Mouse (Mus musculus) regulatory T cell (primary cell): ENCODE measurements at regions not wholly inside any gene's neighbourhood (a gene's known extent, or its start where the extent isn't known, plus 50 kb on each side); places are given as distances from the start of the nearest gene placed in this dataset.

Source experiments
- in situ Hi-C: fragments of 300-600 bp; cut with MboI, MseI; formaldehyde crosslinking; loops from one replicate; pipeline ENCODE4 v1.15.1; 2025; ENCODE audit warnings: high pct_unique_total_duplicates

GRCm38 (mm10) chr16:73835715-73836440 lies 575.7 kb downstream of the Robo2 start:
- in situ Hi-C loops = no loop called here

GRCm38 (mm10) chr16:73821387-73822338 lies 590.0 kb downstream of the Robo2 start:
- in situ Hi-C loops = no loop called here

DNA sequence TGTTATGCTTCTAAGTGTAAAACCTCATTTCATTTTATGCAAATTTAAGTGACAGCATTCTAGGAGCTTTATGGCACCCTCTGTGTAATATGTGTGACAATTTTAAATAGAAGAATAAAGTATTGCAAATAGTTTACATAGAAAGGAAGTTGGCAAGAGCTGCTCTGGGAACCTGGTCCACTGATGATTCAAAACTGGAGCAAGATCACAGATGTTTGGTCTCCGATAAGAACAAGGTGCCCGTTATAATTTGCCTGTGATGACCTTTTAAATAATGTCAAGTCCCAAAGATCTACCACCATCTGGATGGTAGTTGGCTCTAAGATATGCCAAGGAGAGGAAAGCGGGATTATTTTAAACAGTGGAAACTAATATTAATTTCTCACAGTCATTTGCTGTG lies 607.1 kb downstream of the Robo2 start:
- in situ Hi-C loops = no loop called here

GRCm38 (mm10) chr16:73796528-73797171 lies 615.0 kb downstream of the Robo2 start:
- in situ Hi-C loops = no loop called here

DNA sequence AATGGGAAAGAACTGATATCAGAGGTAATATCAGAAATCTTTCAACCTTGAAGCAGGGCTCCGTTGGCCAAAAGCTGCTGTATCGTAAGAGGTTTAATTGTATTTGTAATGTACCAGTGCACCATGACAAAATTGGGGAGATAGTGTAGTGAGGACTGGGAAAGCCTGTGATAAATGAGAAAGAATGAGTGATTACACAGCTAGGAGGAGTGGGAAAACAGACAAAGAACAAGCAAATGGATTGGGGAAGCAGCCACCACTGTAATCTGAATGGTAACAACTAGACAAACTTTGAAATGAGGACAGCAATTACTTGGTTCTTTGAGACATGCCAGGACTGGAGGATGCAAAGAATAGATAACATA lies 626.6 kb downstream of the Robo2 start:
- in situ Hi-C loops = no loop called here

GRCm38 (mm10) chr16:73784296-73785073 lies 627.1 kb downstream of the Robo2 start:
- in situ Hi-C loops = no loop called here

GRCm38 (mm10) chr16:73772454-73772853 lies 639.2 kb downstream of the Robo2 start:
- in situ Hi-C loops = no loop called here

DNA sequence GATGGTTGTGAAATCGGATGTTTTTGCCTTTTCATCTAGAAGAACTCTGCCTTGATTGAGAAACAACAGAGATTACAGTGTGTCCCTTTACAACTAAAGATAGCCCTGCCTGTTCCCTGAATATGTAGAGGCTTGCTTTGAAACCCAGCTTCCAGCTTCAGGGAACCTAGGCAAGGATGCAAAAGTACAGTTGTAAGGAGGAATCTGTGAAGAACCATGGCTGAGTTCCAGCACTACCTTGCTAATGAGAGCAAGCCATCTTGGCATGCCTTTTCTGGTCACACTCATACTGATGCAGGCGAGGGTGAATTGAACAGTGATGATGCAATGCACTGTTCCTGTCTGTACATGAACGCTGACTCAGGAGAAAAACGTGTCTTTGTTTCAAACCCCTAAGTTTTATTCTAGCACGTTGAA lies 641.2 kb downstream of the Robo2 start:
- in situ Hi-C loops = no loop called here

DNA sequence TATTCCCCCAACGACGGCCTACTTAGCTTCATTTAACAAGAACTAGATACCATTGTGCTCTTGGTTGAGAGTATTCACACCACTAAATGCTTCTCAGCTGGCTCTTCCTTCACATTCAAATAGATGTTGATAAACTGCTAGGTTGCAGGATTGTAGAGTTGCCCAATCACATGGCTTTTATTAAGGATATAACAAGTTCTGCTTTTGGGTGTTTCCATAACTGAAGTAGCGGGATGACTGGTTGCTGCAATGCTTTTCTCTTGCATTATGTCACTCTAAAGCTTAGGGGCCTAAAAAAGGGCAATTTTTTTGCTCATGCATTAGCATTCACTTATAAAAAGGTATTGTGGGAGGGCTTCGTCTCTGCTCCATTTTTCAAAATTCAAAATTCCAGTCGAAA lies 641.9 kb downstream of the Robo2 start:
- in situ Hi-C loops = no loop called here

GRCm38 (mm10) chr16:73768706-73769105 lies 642.9 kb downstream of the Robo2 start:
- in situ Hi-C loops = no loop called here

- in situ Hi-C loops = no loop called here
Observed at GRCm38 (mm10) chr16:73765184-73765583, 646.4 kb downstream of the Robo2 start.

DNA sequence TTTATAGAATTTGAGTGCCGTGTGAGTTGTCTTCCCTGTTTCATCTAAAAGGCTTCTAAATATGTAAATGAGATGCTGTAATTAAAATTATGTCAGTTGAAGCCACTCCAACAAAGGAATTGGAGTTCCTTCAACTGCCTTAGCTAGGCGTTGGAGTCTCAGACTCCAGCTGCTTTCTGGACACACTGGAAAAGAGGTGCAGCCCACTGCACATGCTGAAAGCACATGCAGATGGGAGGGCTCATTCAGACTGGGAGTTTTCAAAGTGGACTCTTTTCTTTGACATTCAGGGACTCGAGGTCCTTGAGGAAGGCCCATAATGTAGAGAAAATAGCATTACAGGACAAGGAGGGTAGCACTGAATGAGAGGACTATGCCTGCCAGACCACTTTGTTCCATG lies 650.7 kb downstream of the Robo2 start:
- in situ Hi-C loops = no loop called here

DNA sequence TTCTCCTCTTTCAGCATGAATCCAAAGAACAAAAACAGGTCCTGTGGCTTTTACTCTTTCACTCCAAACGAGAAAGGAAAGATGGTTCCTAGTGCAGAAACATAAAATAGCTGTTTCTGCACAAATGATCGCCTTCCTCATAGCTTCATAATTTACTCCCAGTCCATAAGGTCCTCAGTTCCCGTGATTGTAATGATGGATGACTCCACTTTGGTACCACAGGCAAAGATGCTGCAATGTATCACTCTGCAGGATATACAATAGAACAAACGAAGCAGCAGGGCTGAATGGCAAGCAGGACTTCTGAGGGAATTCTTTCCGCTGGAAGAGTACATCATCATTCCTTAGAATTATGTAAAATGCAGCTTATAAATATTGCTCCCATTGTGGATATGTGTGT lies 652.8 kb downstream of the Robo2 start:
- in situ Hi-C loops = no loop called here

DNA sequence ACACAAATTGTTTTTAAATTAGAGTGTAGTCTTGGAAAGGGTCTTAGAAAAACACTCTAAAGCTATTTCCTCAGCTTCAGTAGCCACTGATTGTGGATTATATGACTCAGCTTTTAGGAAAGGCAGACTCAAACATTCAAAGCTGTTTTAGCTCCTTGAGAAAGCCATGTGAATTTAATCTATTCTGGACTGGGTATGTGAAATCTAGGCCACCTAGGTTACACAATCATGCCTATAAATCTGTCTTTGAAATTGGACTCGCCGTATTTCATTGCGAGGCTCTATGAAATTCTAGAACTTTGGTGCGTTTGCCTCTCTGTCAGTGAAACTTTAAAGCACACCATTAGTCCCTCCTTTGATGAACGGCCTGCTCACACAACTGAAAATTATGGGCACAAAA lies 657.3 kb downstream of the Robo2 start:
- in situ Hi-C loops = no loop called here

GRCm38 (mm10) chr16:73728297-73728696 lies 683.3 kb downstream of the Robo2 start:
- in situ Hi-C loops = no loop called here

GRCm38 (mm10) chr16:73719691-73720090 lies 691.9 kb downstream of the Robo2 start:
- in situ Hi-C loops = no loop called here

GRCm38 (mm10) chr16:73716301-73716700 lies 695.3 kb downstream of the Robo2 start:
- in situ Hi-C loops = no loop called here

GRCm38 (mm10) chr16:73707051-73707450 lies 704.6 kb downstream of the Robo2 start:
- in situ Hi-C loops = loop anchor here (5.0 kb wide), 1 partner anchor 55 kb away; no protein-coding TSS in a partner anchor

- in situ Hi-C loops = no loop called here
Observed at GRCm38 (mm10) chr16:73689274-73689673, 722.4 kb downstream of the Robo2 start.

GRCm38 (mm10) chr16:73679804-73680203 lies 731.8 kb downstream of the Robo2 start:
- in situ Hi-C loops = no loop called here

DNA sequence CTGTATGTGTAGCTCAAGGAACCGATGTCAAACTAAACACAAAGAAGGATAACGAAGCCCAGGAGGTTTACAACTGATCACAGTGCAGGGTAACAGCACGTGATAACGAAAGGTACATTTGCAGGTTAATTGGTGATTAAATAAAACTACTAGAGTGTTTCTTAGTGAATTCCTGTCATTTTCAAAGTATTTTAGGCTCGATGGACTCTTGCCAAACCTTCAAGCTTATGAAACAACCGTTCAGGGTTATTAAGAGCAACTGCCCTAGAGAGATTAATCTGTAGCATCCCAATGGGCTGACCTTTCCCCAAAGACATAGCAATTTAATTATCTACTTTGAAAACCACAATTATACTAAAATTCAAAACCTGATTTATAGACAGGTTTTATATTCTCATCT lies 741.1 kb downstream of the Robo2 start:
- in situ Hi-C loops = no loop called here
